Mouse (Mus musculus) adrenal gland, adult (tissue): ENCODE results near the gene Elmod3.

Source experiments
- DNase-seq, 2 experiments: peaks; one replicate each; pipeline ENCODE4 v3.0.0; 2022 to 2023; ENCODE audit warnings: low spot score in 1 of 2; ENCODE audit not compliant: inconsistent age in 2 of 2

Gene Elmod3

DNA sequence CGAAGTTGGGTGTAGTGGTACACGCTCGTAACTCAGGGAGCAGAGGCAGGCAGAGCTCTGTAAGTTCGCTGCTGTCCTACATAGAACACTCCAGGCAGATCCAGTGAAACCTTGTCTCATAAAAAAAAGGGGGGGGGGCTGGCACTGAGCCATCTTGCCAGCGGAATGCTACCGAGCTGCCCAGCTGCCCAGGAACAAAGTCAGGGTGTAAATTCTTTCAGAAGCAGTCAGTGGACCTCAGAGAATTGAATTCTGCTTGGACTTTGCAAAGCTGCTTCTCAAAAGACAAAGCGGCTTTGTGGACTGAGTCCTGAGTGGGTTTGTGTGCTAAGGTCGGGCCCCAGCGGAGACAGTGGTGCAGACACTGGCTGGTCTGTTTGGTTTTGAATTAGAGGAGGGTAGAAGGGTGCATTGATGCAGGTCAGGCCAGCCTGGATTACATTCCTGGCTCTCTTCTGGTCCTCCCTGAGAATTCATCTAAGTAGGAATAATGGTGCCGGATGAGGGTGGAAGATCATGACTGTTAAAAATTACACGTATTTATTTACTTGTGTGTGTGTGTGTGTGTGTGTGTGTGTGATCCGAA is 54.9 kb downstream of the Elmod3 start:
- no peak for DNase-seq

DNA sequence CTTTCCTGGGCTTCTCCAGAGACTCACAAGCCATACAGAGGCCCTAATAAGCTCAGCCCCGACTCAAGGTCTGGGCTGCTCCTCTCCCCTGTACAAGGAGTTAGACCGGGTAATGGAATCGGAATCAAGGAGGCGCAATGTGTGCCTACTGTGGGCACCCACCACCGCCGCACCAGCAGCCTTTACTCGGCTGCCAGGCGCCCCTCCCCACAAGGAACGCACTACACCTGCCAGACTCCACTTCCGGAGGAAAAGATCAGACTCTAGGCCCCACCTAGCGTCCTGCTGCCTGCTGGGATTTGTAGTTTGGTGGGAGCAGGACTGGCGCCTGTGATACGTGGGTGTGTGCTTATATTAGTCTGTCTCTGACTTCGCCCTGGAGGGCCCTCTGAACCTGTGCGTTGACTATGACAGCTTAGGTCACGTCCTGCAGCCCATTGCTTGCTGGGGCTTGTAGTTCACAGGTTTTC is 59.6 kb downstream of the Elmod3 start:
- DNase-seq: peak; percentile 91 to 96

GRCm38 (mm10) chr6:72537998-72538500 is 60.2 kb downstream of the Elmod3 start:
- no peak for DNase-seq

DNA sequence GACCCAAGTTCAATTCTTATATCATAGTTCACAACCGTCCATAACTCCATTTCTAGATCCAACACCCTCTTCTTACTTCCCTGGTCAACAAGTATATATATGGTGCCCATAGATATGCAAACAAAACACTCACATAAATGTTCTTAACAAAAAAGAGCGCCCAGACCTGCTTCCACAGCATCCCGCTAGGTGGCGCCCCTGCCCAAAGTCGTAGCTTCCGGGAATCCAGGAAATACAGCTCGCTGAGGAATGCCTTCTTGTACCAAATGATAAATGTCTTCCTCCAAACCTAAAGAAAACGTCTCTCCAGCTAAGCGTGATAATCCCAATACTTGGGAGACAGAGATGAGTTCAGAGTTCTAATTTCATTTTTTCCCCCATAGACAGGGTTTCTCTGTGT is 63.0 kb downstream of the Elmod3 start:
- DNase-seq: peak; percentile 80 to 94

DNA sequence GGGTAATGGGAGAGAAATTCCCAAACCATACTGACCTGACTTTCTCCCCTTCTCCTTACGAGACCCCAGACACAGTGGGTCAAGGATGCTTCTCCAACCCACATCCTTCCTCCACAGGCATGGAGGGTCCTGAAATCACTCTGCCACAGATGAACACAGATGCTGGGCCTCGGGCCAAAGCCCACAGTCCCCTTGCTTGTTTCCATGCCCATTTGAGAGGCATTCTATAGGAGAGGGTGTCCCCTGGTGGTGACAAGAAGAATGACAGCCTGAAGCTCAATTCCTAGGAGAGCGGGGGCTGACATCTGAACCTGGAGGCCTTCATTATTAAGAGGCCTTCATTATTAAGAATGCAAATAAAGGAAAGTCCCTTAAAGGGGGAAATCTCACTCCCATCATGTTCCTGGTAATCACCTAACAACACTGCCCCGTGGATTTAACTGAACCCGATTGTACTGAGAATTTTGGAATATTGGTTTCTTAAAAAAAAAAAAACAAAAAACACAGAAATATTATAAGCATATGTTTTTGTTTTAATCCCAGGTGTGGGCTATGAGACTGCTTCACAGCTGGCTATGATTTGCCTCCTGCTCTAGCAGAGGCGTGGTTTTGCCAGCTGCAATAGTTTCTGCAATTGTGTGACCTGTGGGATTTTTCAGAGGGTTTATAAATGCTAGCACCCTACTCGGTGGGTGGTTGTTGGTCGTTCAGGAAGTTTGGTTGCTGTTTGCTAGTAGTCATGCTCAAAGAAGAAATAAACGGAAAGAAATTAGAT is 64.0 kb downstream of the Elmod3 start:
- DNase-seq: peak; percentile 64 to 91

DNA sequence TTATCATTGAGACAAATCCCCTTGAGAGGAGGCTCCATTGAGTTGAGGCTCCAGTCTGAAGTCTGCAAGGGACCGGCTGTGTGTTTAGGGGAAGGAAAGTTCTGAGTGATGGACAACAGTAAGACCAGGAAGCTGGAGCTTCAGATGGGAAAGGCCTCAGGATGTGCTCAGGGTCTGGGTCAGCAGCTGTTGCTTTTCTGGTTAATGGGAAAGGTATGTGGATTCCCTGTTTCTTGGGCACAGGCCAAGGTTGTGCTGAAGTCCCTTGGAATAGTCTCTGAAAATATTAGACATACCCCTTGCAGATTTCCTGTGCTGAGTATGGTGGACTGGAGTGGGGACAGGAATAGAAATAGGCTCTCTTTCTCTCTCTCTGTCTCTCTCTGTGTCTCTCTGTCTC is 64.7 kb downstream of the Elmod3 start:
- DNase-seq: peak in 1 of 2 experiments; percentile 39

DNA sequence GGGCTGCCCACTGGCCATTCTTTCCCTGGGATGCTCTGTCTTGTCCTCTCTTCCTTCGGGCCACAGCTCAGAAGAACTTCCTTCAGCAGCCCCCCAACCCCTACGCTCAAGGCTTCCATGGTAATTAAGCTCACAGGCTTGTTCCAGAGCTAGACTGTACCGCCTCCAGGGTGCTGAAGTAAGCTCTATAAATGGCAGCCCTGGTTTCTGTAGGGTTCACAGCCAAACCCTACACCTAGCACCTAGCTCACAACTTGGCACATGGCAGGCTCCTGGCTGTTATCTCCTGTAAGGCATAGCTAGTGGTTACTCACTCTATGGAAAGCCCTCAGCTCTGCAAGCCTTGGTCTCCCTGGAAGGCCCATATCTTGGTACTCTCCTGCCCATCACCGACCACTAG is 65.6 kb downstream of the Elmod3 start:
- no peak for DNase-seq

DNA sequence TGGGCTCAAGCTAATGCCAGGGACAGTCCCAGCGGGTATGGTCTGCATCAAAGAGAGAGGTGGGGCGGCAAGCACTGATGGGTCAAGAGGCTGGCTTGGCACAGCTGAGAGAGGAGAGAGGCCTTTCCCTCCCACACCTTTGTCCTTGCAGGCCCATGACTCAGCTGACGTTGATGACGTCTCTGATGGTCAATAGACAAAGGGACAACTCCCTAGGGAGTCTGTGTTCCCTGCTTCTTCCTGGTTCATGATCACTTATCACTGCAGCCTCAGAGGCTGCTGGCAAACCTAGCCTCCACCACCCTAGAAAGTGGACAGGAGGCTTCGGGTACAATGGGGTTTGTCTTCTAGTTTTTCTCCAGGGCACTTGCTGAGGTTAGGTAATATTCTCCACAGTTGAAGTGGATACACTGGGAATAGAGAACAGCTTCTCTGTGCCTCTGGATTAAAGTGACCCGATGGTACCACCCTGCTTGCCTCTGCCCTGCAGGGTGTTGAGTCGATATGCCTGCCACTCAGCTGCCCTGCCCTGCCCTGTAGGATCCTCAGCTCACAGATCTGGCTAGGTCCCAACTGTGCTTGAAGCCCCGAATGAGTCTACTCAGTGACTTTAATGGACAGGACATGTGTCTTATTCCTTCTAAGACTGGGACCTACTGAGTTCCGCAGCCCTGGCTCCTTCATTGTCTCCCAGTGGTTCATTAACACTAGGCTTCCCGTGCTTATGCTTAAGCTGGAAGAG is 69.6 kb downstream of the Elmod3 start:
- DNase-seq: peak; percentile 86 to 92

- DNase-seq: peak; percentile 32 to 72
Measured at GRCm38 (mm10) chr6:72527070-72527469, 71.1 kb downstream of the Elmod3 start.

DNA sequence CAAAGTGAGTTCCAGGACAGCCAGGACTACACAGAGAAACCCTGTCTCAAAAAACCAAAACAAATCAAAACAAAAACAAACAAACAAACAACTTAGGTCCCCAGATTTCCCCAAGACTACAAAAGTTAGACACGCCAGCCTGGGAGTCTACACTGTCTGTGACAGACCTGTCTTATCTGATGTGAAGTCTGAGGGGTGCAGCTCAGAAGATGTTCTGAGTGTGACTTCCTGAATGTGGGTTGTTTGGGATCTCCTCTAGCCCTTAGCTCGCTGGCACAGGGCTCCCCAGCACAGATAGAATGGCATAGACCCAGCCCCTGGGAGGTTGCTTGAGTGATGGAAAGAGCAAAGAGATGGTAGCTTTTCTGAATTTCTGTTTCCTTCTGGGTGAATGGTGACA is 74.1 kb downstream of the Elmod3 start:
- DNase-seq: no peak

GRCm38 (mm10) chr6:72523222-72523621 is 75.0 kb downstream of the Elmod3 start:
- DNase-seq: no peak

DNA sequence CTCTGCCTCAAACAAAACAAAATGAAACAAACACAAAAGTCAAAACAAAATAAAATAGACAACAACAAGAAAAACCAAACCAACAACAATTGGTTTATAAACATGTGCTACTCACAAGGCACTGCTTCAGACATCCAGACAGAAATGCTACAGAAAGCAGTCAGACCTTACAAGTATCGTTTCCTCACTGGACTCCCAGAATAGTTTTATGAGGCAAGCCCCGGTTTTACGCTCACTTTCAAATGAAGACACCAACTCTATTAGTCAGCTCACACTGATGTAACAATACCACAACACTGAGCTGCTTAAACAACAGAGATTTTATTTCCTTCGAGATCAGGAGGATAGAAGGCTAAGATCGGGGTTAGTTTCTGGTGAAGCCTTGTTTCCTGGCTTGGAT is 75.9 kb downstream of the Elmod3 start:
- no peak for DNase-seq

DNA sequence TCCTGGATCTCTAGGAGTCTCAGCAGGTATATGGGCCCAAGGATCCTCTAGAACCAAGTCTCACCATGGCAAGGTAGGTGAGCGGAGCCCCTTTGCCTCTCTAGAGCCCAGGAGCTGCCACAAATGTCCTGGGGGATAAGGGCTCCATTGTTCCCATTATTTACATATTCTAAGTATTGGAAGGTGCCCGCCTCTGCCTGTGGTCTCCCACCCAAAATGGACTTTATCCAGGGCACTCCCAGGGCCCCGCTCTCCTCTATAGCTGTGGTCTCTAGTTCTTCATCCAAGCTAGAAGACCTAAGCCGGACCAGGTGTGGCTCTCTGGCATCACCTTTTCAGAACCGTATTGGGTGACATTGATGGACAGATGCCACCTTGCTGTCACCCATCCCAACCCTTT is 76.6 kb downstream of the Elmod3 start, which contains the start of gene Sh2d6:
Gene Sh2d6 (minus strand): TSS at position 101 of the 400 bp plus-strand sequence.
- no peak for DNase-seq

DNA sequence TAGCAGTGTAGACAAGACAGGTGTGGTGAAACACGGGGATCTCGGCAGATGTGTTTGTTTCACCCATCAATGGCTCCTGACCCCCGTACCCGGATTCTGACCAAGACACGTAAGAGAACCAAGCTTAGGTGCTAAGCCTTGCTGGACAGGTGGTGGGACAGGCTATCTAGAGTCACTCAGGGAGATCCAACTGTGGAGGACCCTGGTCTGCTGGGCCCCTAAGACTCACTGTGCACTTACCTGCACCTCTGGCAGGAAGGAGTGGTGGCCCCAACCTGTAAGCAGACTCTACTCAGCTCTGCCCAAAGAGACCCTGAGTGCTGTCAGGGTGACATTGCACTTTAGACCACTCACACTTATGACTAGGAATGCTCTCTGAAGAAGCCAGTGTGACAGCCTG is 77.3 kb downstream of the Elmod3 start:
- DNase-seq: no peak

DNA sequence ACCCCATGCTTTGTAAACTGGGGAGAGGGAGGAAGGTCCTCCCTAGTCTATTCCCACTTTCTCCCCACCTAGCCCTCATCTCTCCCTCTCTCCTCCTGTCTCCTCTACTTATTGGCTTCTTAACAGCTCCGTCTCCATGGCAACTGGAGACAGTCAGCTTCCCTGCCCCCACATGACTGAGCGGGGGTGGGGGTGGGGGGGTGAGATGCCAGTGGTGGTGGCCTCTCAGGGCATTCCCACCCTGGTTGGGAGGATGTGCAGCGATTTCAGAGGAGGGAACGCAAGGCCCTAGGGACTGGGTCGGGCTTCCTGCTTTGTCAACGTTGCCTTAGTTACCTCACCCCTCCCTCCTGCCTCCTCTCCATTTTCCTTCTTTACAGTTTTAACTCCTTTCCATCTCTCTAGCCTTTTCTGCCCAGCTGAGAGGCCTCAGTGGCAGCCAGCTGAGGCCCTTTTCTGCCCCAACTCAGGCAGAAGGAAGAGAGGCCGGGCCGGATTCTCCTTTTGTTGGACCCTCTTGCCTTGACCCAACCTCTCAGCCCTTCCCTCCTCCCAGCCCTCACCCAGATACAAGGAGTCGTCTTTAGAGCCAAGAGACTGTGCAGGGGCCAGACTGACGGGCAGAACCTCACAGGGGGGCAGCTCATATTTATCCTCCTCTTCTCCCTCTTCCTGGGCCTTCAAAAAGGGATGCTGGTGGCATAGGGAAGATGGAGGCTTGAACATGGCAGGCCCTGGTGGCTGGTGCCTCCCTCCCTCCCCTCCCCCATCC is 78.1 kb downstream of the Elmod3 start:
- DNase-seq: no peak

DNA sequence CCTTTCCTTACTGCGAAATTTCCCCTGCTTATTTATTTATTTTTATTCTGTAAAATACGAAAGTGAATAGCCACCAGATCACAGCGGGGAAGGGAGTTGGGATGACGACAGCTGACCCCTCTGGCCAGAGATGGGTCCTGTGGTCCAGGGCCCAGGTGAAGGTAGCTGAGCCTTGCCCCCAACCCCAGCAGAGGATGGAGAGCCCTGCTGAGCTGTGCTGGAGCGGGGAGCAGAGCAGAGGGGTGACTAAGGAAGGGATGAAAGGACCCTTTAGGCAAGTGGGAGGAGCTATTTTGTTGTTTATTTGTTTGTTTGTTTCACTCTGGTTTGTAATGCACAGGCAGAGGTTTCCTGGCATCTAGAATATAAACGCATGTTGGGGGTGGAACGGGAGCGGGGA is 78.9 kb downstream of the Elmod3 start:
- no peak for DNase-seq

DNA sequence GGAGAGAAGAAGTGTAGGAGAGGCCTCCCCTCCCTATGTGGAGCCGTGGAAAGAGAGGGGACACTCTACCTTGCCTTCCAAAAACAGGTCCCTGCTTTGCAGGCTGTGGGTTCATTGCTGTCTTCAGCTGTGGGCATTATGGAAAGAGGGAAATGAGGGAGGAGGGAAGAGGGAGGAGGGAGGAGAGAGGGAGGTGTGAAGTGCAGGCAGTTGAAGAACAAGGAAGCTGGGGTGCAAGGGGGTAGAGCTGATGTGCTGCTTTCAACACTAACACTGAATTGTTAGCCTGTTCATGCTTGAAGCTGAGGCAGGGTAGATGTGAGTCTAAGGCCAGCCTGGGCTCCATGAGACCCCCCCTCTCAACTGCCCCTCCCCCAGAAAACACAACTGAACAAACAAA is 79.4 kb downstream of the Elmod3 start:
- no peak for DNase-seq
